Mouse (Mus musculus) lung, adult 2 months (tissue): ENCODE results near the gene Lingo4.

ENCODE experiments used
- CTCF ChIP-seq: fragments of 200-500 bp; IDR thresholded peaks from 2 replicates; pipeline ENCODE4 v1.5.1; 2011; ENCODE audit warnings: mild to moderate bottlenecking, low read length, control low read depth; ENCODE audit not compliant: insufficient read depth
- POLR2A ChIP-seq: fragments of 200-500 bp; IDR thresholded peaks from 2 replicates; pipeline ENCODE4 v1.6.1; 2011; ENCODE audit warnings: low read depth, mild to moderate bottlenecking, control low read depth, low read length, borderline replicate concordance; ENCODE audit errors: extremely low read depth

DNA sequence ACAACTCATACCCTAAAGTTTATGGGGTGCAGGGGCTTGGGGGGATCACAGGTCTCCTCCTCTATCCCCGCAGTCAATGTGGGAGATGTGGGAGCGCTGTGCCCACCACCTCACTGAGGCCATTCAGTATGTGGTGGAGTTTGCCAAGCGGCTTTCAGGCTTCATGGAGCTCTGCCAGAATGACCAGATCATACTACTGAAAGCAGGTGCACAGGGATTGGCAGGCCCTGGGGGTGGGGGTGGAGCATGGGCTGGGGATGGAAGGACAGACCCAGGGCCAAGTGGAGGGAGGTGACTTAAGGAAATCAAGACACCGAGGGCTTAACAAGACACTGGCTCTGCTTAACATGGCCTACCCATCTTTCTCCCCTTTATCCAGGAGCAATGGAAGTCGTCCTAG lies 7.3 kb upstream of the Lingo4 start:
- TF ChIP-seq CTCF (no peak), POLR2A (no peak)
